Mouse (Mus musculus) heart, postnatal 0 days (tissue): Measurements from ENCODE around the gene Tmc8.

Experiments
- CTCF ChIP-seq: IDR thresholded peaks from 2 replicates; pipeline ENCODE4 v1.5.1; 2016; ENCODE audit warnings: antibody characterized with exemption, control low read depth, low read depth
- EP300 ChIP-seq: IDR thresholded peaks from 2 replicates; pipeline ENCODE4 v1.6.1; 2016; ENCODE audit warnings: antibody characterized with exemption, low read depth

GRCm38 (mm10) chr11:117838572-117838971 lies 56.7 kb downstream of the Tmc8 start:
- TF ChIP-seq CTCF (no peak), EP300 (no peak)
